Mouse (Mus musculus) lung, postnatal 0 days (tissue): Measurements from ENCODE around the gene Zfpl1. TPM values are rescaled to one million over a fixed set of nuclear protein-coding genes. Genes with fewer than 3 reads are reported as not detected.

ENCODE experiments used
- ATAC-seq: fragments of 200-750 bp; cut with Nextera tagmentation; 2 replicates; pipeline ENCODE4 v1.8.0; 2017; ENCODE audit warnings: moderate library complexity
- DNase-seq: peaks from one replicate; pipeline ENCODE4 v3.0.0-alpha.2; 2016; ENCODE audit warnings: low spot score
- H3K27ac ChIP-seq: fragments of 300-500 bp; sonication (generic); 2 replicates; pipeline ENCODE4 v1.5.1; 2014; ENCODE audit warnings: antibody characterized with exemption, mild to moderate bottlenecking, low read length, mixed read lengths
- H3K27me3 ChIP-seq: fragments of 300-500 bp; sonication (generic); replicated peaks from 2 replicates; pipeline ENCODE4 v1.6.1; 2014; ENCODE audit warnings: low read length, mixed read lengths; ENCODE audit not compliant: insufficient read depth
- H3K36me3 ChIP-seq: fragments of 300-500 bp; sonication (generic); 2 replicates; pipeline ENCODE4 v1.6.1; 2014; ENCODE audit warnings: low read length, mixed read lengths; ENCODE audit not compliant: insufficient read depth
- H3K4me1 ChIP-seq: fragments of 300-500 bp; sonication (generic); 2 replicates; pipeline ENCODE4 v1.6.1; 2014; ENCODE audit warnings: antibody characterized with exemption, low read depth, low read length, mixed read lengths; ENCODE audit not compliant: insufficient read depth
- H3K4me2 ChIP-seq: fragments of 300-500 bp; sonication (generic); replicated peaks from 2 replicates; pipeline ENCODE4 v1.6.1; 2014; ENCODE audit warnings: low read depth, mild to moderate bottlenecking, low read length, moderate library complexity, mixed read lengths
- H3K4me3 ChIP-seq: fragments of 300-500 bp; sonication (generic); 2 replicates; pipeline ENCODE4 v1.5.1; 2014; ENCODE audit warnings: low read depth, low read length
- H3K9ac ChIP-seq: fragments of 300-500 bp; sonication (generic); replicated peaks from 2 replicates; pipeline ENCODE4 v1.6.1; 2014; ENCODE audit warnings: low read depth, mild to moderate bottlenecking
- H3K9me3 ChIP-seq: fragments of 300-500 bp; sonication (generic); 2 replicates; pipeline ENCODE4 v1.6.1; 2016; ENCODE audit warnings: low read length, mixed read lengths
- CTCF ChIP-seq: IDR thresholded peaks from 2 replicates; pipeline ENCODE4 v1.5.1; 2016; ENCODE audit warnings: antibody characterized with exemption, mild to moderate bottlenecking
- EP300 ChIP-seq: IDR thresholded peaks from 2 replicates; pipeline ENCODE4 v1.6.1; 2016; ENCODE audit warnings: antibody characterized with exemption, mild to moderate bottlenecking, control low read depth
- WGBS: fragments of 180-500 bp; shearing (Covaris S2); extraction: QIAGEN DNeasy Blood & Tissue Kit; methylation state at CpG from one replicate; pipeline ENCODE4 v1.1.7; 2014; 5-methylcytosine and 5-hydroxymethylcytosine counted together
- polyA plus RNA-seq: library from polyadenylated mRNA; unstranded; fragments of >200 nt; fragmentation: Nextera tagmentation; extraction: Ambion mirVana; gene quantifications from 2 replicates; pipeline ENCODE4 v1.2.1, GENCODE M21; 2015

Gene Zfpl1
- polyA plus RNA-seq, 1 experiment from 2014 or later = 57.8 TPM

DNA sequence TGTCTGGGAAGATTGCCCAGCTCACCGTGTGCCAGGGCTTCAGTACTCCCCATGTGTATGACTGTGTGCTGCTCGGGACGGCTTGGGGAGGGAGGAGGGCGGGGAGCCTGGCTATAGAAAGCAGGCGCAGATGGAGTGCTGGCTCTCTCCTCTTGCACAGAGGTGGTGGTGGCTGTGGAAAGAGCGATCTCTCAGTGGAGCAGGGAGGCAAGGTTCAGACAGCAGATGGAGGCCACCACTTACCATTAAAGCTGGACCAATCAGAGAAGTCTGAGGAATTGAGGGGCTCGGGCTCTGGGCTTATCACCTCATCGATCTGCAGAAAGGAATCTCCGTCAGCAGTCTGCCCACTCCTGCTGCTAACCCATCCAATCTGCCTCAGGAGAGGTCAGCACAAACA, 2.6 kb downstream of the Zfpl1 start, which contains the start of gene Gm28374:
Gene Gm28374 (minus strand): TSS at position 101 of the 400 bp plus-strand sequence.
- no peaks in the 10 kb centered on the region for H3K27me3 ChIP-seq
- 85% methylated on average over 9 of the region's 9 CpGs for WGBS
- no peak for TF ChIP-seq CTCF
- TF ChIP-seq EP300 = no peak
- no peak within 1 kb of the TSS for H3K27ac ChIP-seq
- no peak within 1 kb of the TSS for H3K4me3 ChIP-seq
- H3K9ac ChIP-seq = no peak within 1 kb of the TSS
- no peak for DNase-seq
- peaks cover 20% of the 10 kb centered on the region; the same call in 1 of the 2 replicates for H3K36me3 ChIP-seq
- 0 out of 2 replicates have a peak, but pooled peaks cover 6% of the 10 kb centered on the region for H3K4me1 ChIP-seq
- no peaks in the 10 kb centered on the region for H3K9me3 ChIP-seq
- ATAC-seq = no peak
- no peak within 1 kb of the TSS for H3K4me2 ChIP-seq

DNA sequence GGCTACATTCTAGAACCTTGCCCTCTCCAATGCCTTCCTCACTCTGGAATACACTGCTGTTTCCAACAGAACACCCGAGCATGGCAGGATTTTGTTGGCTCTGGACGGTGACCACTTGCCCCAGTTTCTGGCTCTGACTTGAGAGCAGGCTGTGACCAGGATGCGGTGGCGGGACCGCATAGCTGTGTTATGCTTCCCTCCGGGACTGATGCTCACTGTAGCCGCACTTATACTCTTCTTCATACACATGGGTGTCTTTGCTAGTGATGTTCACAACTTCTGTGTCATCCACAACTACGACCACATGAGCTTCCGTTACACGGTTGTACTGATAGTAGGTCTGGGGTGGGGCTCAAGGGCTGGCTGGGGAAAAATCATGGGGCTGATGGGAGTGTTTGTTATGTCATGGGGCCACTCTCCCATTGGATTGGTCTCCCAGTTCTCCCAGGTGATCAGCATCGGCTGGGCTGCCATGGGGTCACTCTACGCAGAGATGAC, 4.7 kb downstream of the Zfpl1 start, which contains the start of gene Tmem262:
Gene Tmem262 (plus strand): TSS at position 51 of the 498 bp plus-strand sequence.
- Histone ChIP-seq H3K9ac (no peak within 1 kb of the TSS), H3K9me3 (no peaks in the 10 kb centered on the region), H3K27me3 (no peaks in the 10 kb centered on the region), H3K36me3 (peaks cover 20% of the 10 kb centered on the region; the same call in 1 of the 2 replicates), H3K27ac (no peak within 1 kb of the TSS), H3K4me1 (peaks cover 14% of the 10 kb centered on the region; the same call in 1 of the 2 replicates), H3K4me2 (no peak within 1 kb of the TSS), H3K4me3 (no peak within 1 kb of the TSS)
- DNase-seq (no peak), ATAC-seq (no peak)
- 92% methylated on average over 12 of the region's 12 CpGs for WGBS
- no peak for TF ChIP-seq EP300
- TF ChIP-seq CTCF = no peak

DNA sequence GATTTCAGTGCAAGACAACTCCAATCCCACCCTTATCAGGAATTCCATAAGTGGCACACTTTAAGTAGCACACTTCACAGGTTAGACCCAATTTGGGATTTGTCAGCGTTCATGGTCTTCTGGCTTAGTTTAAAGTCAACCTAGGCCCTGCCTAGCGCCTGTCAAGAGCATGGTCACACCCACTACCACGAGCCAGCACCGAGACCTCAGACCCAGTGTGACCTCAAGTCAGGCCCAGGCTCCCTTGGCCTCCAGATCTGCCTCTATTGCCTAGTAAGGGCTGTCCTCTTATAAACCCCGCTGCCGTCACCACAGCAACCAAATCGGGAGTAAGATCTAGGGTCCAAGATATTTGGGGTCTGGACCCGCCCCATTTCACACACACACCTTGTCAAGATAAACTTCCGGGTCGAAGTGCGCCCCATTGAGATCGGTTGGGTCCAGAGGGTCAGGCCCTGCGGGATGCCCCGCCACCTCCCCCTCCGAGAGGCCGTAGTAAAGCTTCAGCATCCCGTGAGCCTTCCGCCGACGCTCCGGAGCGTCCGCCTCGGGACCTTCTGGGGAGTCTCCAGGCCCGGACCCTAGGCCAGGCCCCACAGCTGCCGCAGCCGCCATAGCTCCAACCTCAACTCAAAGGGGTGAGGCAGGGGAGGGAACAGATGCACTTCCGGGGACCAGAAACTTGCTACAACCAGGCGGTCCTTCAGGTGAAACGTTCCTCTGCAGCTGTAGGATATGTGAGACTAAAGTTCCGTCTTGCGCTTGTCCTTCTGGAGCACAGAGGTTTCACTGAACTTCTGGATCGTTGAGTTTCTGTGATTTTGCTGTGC, 8.0 kb downstream of the Zfpl1 start, which contains the start of gene Vps51:
Gene Vps51 (minus strand): TSS at position 668 of the 830 bp plus-strand sequence.
- Histone ChIP-seq H3K27me3 (no peaks in the 10 kb centered on the region), H3K4me1 (peaks cover 8% of the 10 kb centered on the region; the same call in 1 of the 2 replicates), H3K4me3 (peak within 1 kb of the TSS; percentile 69), H3K9me3 (no peaks in the 10 kb centered on the region), H3K27ac (peak within 1 kb of the TSS; percentile 81), H3K4me2 (peak within 1 kb of the TSS; percentile 57), H3K36me3 (peaks cover 16% of the 10 kb centered on the region; the same call in 1 of the 2 replicates), H3K9ac (peak within 1 kb of the TSS; percentile 64)
- ATAC-seq (peak; percentile 93), DNase-seq (peak; percentile 96)
- 1% methylated on average over 33 of the region's 33 CpGs for WGBS
- 0 out of 2 replicates have a peak, but pooled peaks have one; percentile 39 for TF ChIP-seq EP300
- TF ChIP-seq CTCF = no peak

- Histone ChIP-seq H3K9ac (no peak overlapping the region), H3K27ac (no peak overlapping the region), H3K27me3 (no peaks in the 10 kb centered on the region), H3K9me3 (no peaks in the 10 kb centered on the region), H3K36me3 (peaks cover 12% of the 10 kb centered on the region; the same call in 1 of the 2 replicates), H3K4me3 (no peak overlapping the region), H3K4me2 (no peak overlapping the region), H3K4me1 (peaks cover 8% of the 10 kb centered on the region; the same call in 1 of the 2 replicates)
- TF ChIP-seq EP300 = no peak
- TF ChIP-seq CTCF = no peak
- DNase-seq (no peak), ATAC-seq (no peak)
- 89% methylated on average over 5 of the region's 5 CpGs for WGBS
Observed at GRCm38 (mm10) chr19:6073889-6074288, 10.9 kb downstream of the Zfpl1 start.

- no peak overlapping the region for H3K4me2 ChIP-seq
- H3K36me3 ChIP-seq = peaks cover 12% of the 10 kb centered on the region; the same call in 1 of the 2 replicates
- H3K27me3 ChIP-seq = no peaks in the 10 kb centered on the region
- 91% methylated on average over 19 of the region's 19 CpGs for WGBS
- no peak for DNase-seq
- no peak for ATAC-seq
- no peak for TF ChIP-seq EP300
- TF ChIP-seq CTCF = no peak
- H3K4me3 ChIP-seq = no peak overlapping the region
- no peaks in the 10 kb centered on the region for H3K9me3 ChIP-seq
- peaks cover 16% of the 10 kb centered on the region for H3K4me1 ChIP-seq
- H3K9ac ChIP-seq = no peak overlapping the region
- H3K27ac ChIP-seq = no peak overlapping the region
Observed at GRCm38 (mm10) chr19:6071261-6071660, 13.5 kb downstream of the Zfpl1 start.

- Histone ChIP-seq H3K9ac (no peak overlapping the region), H3K36me3 (peaks cover 12% of the 10 kb centered on the region; the same call in 1 of the 2 replicates), H3K9me3 (no peaks in the 10 kb centered on the region), H3K4me3 (no peak overlapping the region), H3K4me2 (no peak overlapping the region), H3K27ac (no peak overlapping the region), H3K27me3 (no peaks in the 10 kb centered on the region), H3K4me1 (peaks cover 11% of the 10 kb centered on the region)
- ATAC-seq (no peak), DNase-seq (no peak)
- WGBS = 87% methylated on average over 31 of the region's 31 CpGs
- TF ChIP-seq EP300 (no peak), CTCF (no peak)
Observed at GRCm38 (mm10) chr19:6070571-6071250, 14.0 kb downstream of the Zfpl1 start.
